Mouse (Mus musculus): ENCODE measurements around the gene Mif. TPM values are rescaled to one million over a fixed set of nuclear protein-coding genes. Genes with fewer than 3 reads are reported as not detected.

Mif gene
- not detected for polyA plus RNA-seq (2014; fragmentation: Illumina TruSeq; extraction: RNeasy Lipid Tissue Mini Kit (QIAGEN cat#74804); ENCODE audit: low read depth, low replicate concordance)

GRCm38 (mm10) chr10:75859786-75860470 lies at the start of gene Mif:
TSS of gene Mif (minus strand) at chr10:75860240.

GRCm38 (mm10) chr10:75893089-75893750 lies 33.2 kb upstream of the Mif start, which contains the start of gene Derl3:
TSS of gene Derl3 (plus strand) at chr10:75893413.

GRCm38 (mm10) chr10:75837248-75837759 lies 22.7 kb downstream of the Mif start, which contains the start of gene Gstt2:
TSS of gene Gstt2 (minus strand) at chr10:75837424.

GRCm38 (mm10) chr10:75822443-75822842 lies 37.6 kb downstream of the Mif start, which contains the start of gene Gstt4:
TSS of gene Gstt4 (minus strand) at chr10:75822543.

Other genes with a start within 250 kb of the Mif start
- gene Susd2, start 216.2 kb downstream of the Mif start, polyA plus RNA-seq (2014; fragmentation: Illumina TruSeq; extraction: RNeasy Lipid Tissue Mini Kit (QIAGEN cat#74804); ENCODE audit: low read depth, low replicate concordance) = 1.7 TPM
- gene Cabin1, start 95.9 kb downstream of the Mif start, polyA plus RNA-seq (2014; fragmentation: Illumina TruSeq; extraction: RNeasy Lipid Tissue Mini Kit (QIAGEN cat#74804); ENCODE audit: low read depth, low replicate concordance) = 4.6 TPM
- 1.3 TPM for gene Ddt, start 86.8 kb downstream of the Mif start, polyA plus RNA-seq (2014; fragmentation: Illumina TruSeq; extraction: RNeasy Lipid Tissue Mini Kit (QIAGEN cat#74804); ENCODE audit: low read depth, low replicate concordance)
- gene Gm20441, start 79.3 kb downstream of the Mif start, polyA plus RNA-seq (2014; fragmentation: Illumina TruSeq; extraction: RNeasy Lipid Tissue Mini Kit (QIAGEN cat#74804); ENCODE audit: low read depth, low replicate concordance) = not detected
- gene Gstt3, start 78.8 kb downstream of the Mif start, polyA plus RNA-seq (2014; fragmentation: Illumina TruSeq; extraction: RNeasy Lipid Tissue Mini Kit (QIAGEN cat#74804); ENCODE audit: low read depth, low replicate concordance) = 56.7 TPM
- gene Gstt1, start 61.7 kb downstream of the Mif start, polyA plus RNA-seq (2014; fragmentation: Illumina TruSeq; extraction: RNeasy Lipid Tissue Mini Kit (QIAGEN cat#74804); ENCODE audit: low read depth, low replicate concordance) = 4.0 TPM
- gene Gstt4, start 37.7 kb downstream of the Mif start, polyA plus RNA-seq (2014; fragmentation: Illumina TruSeq; extraction: RNeasy Lipid Tissue Mini Kit (QIAGEN cat#74804); ENCODE audit: low read depth, low replicate concordance) = not detected
- 13.0 TPM for gene Gstt2, start 22.8 kb downstream of the Mif start, polyA plus RNA-seq (2014; fragmentation: Illumina TruSeq; extraction: RNeasy Lipid Tissue Mini Kit (QIAGEN cat#74804); ENCODE audit: low read depth, low replicate concordance)
- not detected for gene Derl3, start 33.2 kb upstream of the Mif start, polyA plus RNA-seq (2014; fragmentation: Illumina TruSeq; extraction: RNeasy Lipid Tissue Mini Kit (QIAGEN cat#74804); ENCODE audit: low read depth, low replicate concordance)
- 10.9 TPM for gene Smarcb1, start 61.4 kb upstream of the Mif start, polyA plus RNA-seq (2014; fragmentation: Illumina TruSeq; extraction: RNeasy Lipid Tissue Mini Kit (QIAGEN cat#74804); ENCODE audit: low read depth, low replicate concordance)
- 21.3 TPM for gene Chchd10, start 72.9 kb upstream of the Mif start, polyA plus RNA-seq (2014; fragmentation: Illumina TruSeq; extraction: RNeasy Lipid Tissue Mini Kit (QIAGEN cat#74804); ENCODE audit: low read depth, low replicate concordance)
- 1.0 TPM for gene Mmp11, start 76.3 kb upstream of the Mif start, polyA plus RNA-seq (2014; fragmentation: Illumina TruSeq; extraction: RNeasy Lipid Tissue Mini Kit (QIAGEN cat#74804); ENCODE audit: low read depth, low replicate concordance)
- not detected for gene Gm867, start 80.4 kb upstream of the Mif start, polyA plus RNA-seq (2014; fragmentation: Illumina TruSeq; extraction: RNeasy Lipid Tissue Mini Kit (QIAGEN cat#74804); ENCODE audit: low read depth, low replicate concordance)
- gene Vpreb3, start 82.8 kb upstream of the Mif start, polyA plus RNA-seq (2014; fragmentation: Illumina TruSeq; extraction: RNeasy Lipid Tissue Mini Kit (QIAGEN cat#74804); ENCODE audit: low read depth, low replicate concordance) = not detected
- not detected for gene Gm5134, start 94.3 kb upstream of the Mif start, polyA plus RNA-seq (2014; fragmentation: Illumina TruSeq; extraction: RNeasy Lipid Tissue Mini Kit (QIAGEN cat#74804); ENCODE audit: low read depth, low replicate concordance)
- 12.6 TPM for gene Zfp280b, start 172.4 kb upstream of the Mif start, polyA plus RNA-seq (2014; fragmentation: Illumina TruSeq; extraction: RNeasy Lipid Tissue Mini Kit (QIAGEN cat#74804); ENCODE audit: low read depth, low replicate concordance)